Mouse (Mus musculus) embryonic facial prominence, embryonic 13.5 days (tissue): ENCODE data around the gene Erlin1. TPM values are rescaled to one million over a fixed set of nuclear protein-coding genes. Genes with fewer than 3 reads are reported as not detected.

Experiments used
- ATAC-seq: fragments of 200-750 bp; cut with Nextera tagmentation; 2 replicates; pipeline ENCODE4 v1.8.0; 2017; ENCODE audit warnings: low read depth; ENCODE audit not compliant: insufficient number of reproducible peaks, insufficient read depth, low FRiP score, low TSS enrichment
- H3K27ac ChIP-seq: fragments of 300-500 bp; sonication (generic); 2 replicates; pipeline ENCODE4 v1.5.1; 2015; ENCODE audit warnings: moderate library complexity, mild to moderate bottlenecking, inconsistent platforms
- H3K27me3 ChIP-seq: fragments of 300-500 bp; sonication (generic); 2 replicates; pipeline ENCODE4 v1.6.1; 2015; ENCODE audit warnings: mild to moderate bottlenecking, inconsistent platforms
- H3K36me3 ChIP-seq: fragments of 300-500 bp; sonication (generic); 2 replicates; pipeline ENCODE4 v1.6.1; 2015; ENCODE audit warnings: mild to moderate bottlenecking, inconsistent platforms
- H3K4me1 ChIP-seq: fragments of 300-500 bp; sonication (generic); 2 replicates; pipeline ENCODE4 v1.6.1; 2015; ENCODE audit warnings: inconsistent platforms
- H3K4me2 ChIP-seq: fragments of 300-500 bp; sonication (generic); 2 replicates; pipeline ENCODE4 v1.6.1; 2015; ENCODE audit warnings: moderate library complexity, mild to moderate bottlenecking, inconsistent platforms
- H3K4me3 ChIP-seq: fragments of 300-500 bp; sonication (generic); 2 replicates; pipeline ENCODE4 v1.5.1; 2015; ENCODE audit warnings: mild to moderate bottlenecking, inconsistent platforms
- H3K9ac ChIP-seq: fragments of 300-500 bp; sonication (generic); 2 replicates; pipeline ENCODE4 v1.6.1; 2015; ENCODE audit warnings: mild to moderate bottlenecking, inconsistent platforms
- H3K9me3 ChIP-seq: fragments of 300-500 bp; sonication (generic); 2 replicates; pipeline ENCODE4 v1.6.1; 2016; ENCODE audit warnings: inconsistent platforms
- WGBS: fragments of 180-500 bp; shearing (Covaris S2); methylation state at CpG from one replicate; pipeline ENCODE4 v1.1.7; 2015; ENCODE audit warnings: mixed read lengths; 5-methylcytosine and 5-hydroxymethylcytosine counted together
- polyA plus RNA-seq: library from polyadenylated mRNA; unstranded; fragments of >200 nt; fragmentation: Nextera tagmentation; extraction: Ambion mirVana; gene quantifications from 2 replicates; pipeline ENCODE4 v1.2.1, GENCODE M21; 2015

Gene Erlin1
- polyA plus RNA-seq, 1 experiment from 2014 or later, result 31.3 TPM

DNA sequence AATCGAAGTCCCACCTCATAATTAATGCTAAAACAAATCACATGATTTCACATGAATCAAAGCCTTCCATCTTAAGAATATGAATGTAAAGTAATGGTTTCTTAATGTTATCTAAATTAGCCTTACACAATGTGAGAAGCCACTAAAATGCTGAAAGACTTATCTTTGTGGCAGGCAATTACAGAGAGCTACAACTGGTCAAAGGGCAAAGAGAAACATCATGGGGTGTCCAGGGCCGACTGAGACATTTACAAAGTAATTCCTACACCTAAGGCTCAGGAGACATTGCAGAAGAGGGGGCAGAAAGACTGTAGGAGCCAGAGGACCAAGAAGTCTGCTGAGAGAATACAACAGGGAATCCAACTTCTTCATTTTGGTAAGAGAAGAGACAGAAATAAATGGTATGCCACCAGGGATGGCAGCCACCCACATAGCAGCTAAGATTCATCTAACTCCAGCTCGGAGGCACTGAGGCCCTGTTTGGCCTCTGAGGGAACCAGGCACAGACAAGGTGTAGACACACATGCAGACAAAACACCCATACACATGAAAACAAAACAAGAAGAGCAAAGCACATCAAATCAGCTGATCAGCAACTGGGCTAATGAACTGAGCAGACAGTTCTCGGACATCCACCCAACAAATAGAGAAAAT, 14.3 kb downstream of the Erlin1 start:
- H3K4me2 ChIP-seq, result no peak overlapping the region
- ATAC-seq, result no peak
- peaks cover 51% of the 10 kb centered on the region for H3K36me3 ChIP-seq
- H3K4me3 ChIP-seq, result no peak overlapping the region
- WGBS, result 76% methylated on average over 4 of the region's 4 CpGs
- no peaks in the 10 kb centered on the region for H3K9me3 ChIP-seq
- H3K27me3 ChIP-seq, result no peaks in the 10 kb centered on the region
- H3K4me1 ChIP-seq, result no peaks in the 10 kb centered on the region
- no peak overlapping the region for H3K27ac ChIP-seq
- no peak overlapping the region for H3K9ac ChIP-seq

DNA sequence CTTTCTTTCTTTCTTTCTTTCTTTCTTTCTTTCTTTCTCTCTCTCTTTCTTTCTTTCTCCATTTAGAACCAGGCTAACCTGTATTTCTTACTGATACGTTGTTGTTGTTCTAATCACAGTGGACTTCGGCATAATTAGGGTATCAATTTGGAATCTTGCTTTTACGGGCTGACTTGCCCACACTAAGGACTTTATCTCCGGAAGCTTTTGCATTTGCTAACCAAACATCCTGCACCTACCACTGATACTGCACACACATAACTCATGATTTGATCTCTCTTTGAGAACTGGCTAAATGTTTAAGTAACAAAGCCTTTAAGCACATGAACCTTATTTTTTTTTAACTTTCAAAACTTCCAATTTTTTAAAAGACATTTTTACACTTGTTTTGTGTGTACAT, 19.2 kb downstream of the Erlin1 start:
- no peaks in the 10 kb centered on the region for H3K27me3 ChIP-seq
- no peak overlapping the region for H3K9ac ChIP-seq
- H3K36me3 ChIP-seq, result peaks cover 40% of the 10 kb centered on the region
- no peak overlapping the region for H3K4me2 ChIP-seq
- no peaks in the 10 kb centered on the region for H3K4me1 ChIP-seq
- ATAC-seq, result no peak
- 72% methylated on average over 4 of the region's 4 CpGs for WGBS
- H3K4me3 ChIP-seq, result no peak overlapping the region
- no peaks in the 10 kb centered on the region for H3K9me3 ChIP-seq
- no peak overlapping the region for H3K27ac ChIP-seq

DNA sequence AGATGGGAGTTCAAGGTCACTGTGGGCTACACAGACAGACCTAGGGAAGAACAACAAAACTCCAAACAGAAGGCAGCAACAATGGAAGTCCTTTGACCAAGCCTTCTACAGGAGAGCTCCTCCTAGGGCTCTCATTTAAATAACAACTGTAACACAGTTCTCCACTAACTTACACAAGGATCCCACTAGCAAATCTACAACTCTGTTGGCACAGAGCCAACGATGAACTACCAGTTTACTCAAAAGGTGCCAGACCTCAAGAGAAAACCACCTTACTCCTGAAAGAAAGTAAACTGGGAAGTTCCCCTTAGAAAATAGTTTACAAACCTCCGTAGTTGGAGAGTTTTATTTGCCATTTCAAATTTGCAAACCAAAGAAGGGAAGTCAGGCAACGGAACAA, 20.3 kb downstream of the Erlin1 start:
- 65% methylated on average over 3 of the region's 3 CpGs for WGBS
- H3K9ac ChIP-seq, result no peak overlapping the region
- no peaks in the 10 kb centered on the region for H3K9me3 ChIP-seq
- H3K36me3 ChIP-seq, result peaks cover 43% of the 10 kb centered on the region
- ATAC-seq, result no peak
- H3K4me2 ChIP-seq, result no peak overlapping the region
- no peaks in the 10 kb centered on the region for H3K4me1 ChIP-seq
- no peaks in the 10 kb centered on the region for H3K27me3 ChIP-seq
- no peak overlapping the region for H3K27ac ChIP-seq
- H3K4me3 ChIP-seq, result no peak overlapping the region

GRCm38 (mm10) chr19:44045847-44046246, 23.7 kb downstream of the Erlin1 start:
- H3K27ac ChIP-seq, result no peak overlapping the region
- no peaks in the 10 kb centered on the region for H3K4me1 ChIP-seq
- no peak overlapping the region for H3K9ac ChIP-seq
- H3K36me3 ChIP-seq, result peaks cover 23% of the 10 kb centered on the region
- H3K27me3 ChIP-seq, result no peaks in the 10 kb centered on the region
- H3K4me2 ChIP-seq, result no peak overlapping the region
- WGBS, result 79% methylated on average over 3 of the region's 3 CpGs
- no peak for ATAC-seq
- H3K9me3 ChIP-seq, result no peaks in the 10 kb centered on the region
- no peak overlapping the region for H3K4me3 ChIP-seq

- no peaks in the 10 kb centered on the region for H3K9me3 ChIP-seq
- H3K4me2 ChIP-seq, result no peak overlapping the region
- 78% methylated on average over 5 of the region's 5 CpGs for WGBS
- ATAC-seq, result no peak
- no peak overlapping the region for H3K4me3 ChIP-seq
- H3K4me1 ChIP-seq, result no peaks in the 10 kb centered on the region
- peaks cover 38% of the 10 kb centered on the region for H3K36me3 ChIP-seq
- no peak overlapping the region for H3K27ac ChIP-seq
- no peaks in the 10 kb centered on the region for H3K27me3 ChIP-seq
- H3K9ac ChIP-seq, result no peak overlapping the region
Observed at GRCm38 (mm10) chr19:44042121-44042520, 27.5 kb downstream of the Erlin1 start.

GRCm38 (mm10) chr19:44033396-44033795, 36.2 kb downstream of the Erlin1 start:
- Histone ChIP-seq H3K4me2 (no peak overlapping the region), H3K4me1 (no peaks in the 10 kb centered on the region), H3K27ac (no peak overlapping the region), H3K4me3 (no peak overlapping the region), H3K36me3 (peaks cover 27% of the 10 kb centered on the region), H3K9ac (no peak overlapping the region), H3K27me3 (no peaks in the 10 kb centered on the region), H3K9me3 (no peaks in the 10 kb centered on the region)
- WGBS, result 88% methylated on average over 5 of the region's 5 CpGs
- no peak for ATAC-seq

DNA sequence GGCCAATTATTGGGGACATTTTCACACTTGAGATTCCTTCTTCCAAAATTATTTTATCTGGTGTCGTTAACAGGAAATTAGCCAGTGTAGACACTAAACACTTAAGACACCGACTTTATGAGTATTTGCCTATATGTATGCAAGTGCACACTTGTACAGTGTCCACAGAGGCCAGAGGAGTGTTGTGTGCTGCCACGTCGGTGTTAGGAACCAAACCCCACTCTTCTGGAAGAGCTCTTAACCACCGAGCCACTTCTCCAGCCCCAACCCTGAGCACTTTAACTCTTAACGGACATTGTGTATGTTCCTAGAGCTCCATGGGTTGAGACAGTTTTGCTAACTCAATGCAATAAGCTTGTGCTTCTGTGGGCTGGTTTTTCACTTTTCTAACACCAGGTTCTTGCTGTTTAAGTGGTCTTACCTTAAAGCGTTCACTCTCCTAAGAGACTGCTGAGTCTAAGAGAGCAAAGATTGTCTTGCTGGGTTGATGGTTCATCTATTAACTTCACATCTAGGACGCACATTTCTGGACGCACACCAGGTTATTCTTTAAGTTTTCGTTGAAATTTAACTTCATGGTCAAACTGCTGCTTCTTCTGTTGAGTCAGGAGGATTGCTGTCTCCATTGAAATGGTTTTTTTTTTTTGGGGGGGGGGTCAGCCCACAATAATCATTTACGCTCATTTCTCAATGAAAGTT, 37.4 kb downstream of the Erlin1 start:
- WGBS, result 90% methylated on average over 11 of the region's 11 CpGs

GRCm38 (mm10) chr19:44030024-44030423, 39.6 kb downstream of the Erlin1 start:
- no peaks in the 10 kb centered on the region for H3K27me3 ChIP-seq
- no peaks in the 10 kb centered on the region for H3K4me1 ChIP-seq
- H3K9me3 ChIP-seq, result no peaks in the 10 kb centered on the region
- no peak overlapping the region for H3K9ac ChIP-seq
- no peak for ATAC-seq
- 90% methylated on average over 5 of the region's 5 CpGs for WGBS
- no peak overlapping the region for H3K4me3 ChIP-seq
- H3K4me2 ChIP-seq, result no peak overlapping the region
- H3K36me3 ChIP-seq, result peaks cover 5% of the 10 kb centered on the region
- no peak overlapping the region for H3K27ac ChIP-seq

More for the DNA sequence above, 37.4 kb downstream of the Erlin1 start:
- no peak overlapping the region for H3K4me3 ChIP-seq
- H3K4me2 ChIP-seq, result no peak overlapping the region
- no peak overlapping the region for H3K9ac ChIP-seq
- H3K27me3 ChIP-seq, result no peaks in the 10 kb centered on the region
- no peak for ATAC-seq
- peaks cover 24% of the 10 kb centered on the region for H3K36me3 ChIP-seq
- no peak overlapping the region for H3K27ac ChIP-seq
- H3K4me1 ChIP-seq, result no peaks in the 10 kb centered on the region
- no peaks in the 10 kb centered on the region for H3K9me3 ChIP-seq

DNA sequence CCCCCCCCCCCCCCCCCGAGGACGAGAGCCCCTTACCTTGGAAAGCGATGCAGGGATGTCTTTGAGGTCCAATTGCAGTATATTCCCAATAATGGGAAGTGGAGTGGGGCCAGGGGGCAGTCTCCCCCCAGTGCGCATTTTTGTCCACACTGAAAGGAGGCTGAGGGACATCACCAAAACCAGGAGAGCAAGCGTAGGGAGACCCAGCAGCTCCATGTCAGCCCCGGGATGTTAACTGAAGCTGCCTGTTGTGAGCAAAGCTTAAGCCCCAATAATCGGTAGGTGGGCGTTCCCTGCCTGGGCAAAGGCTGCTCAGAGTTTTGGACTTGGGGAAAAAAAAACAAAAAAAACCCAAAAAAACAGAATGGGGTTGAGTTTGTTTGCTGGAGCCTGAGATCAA, 40.6 kb downstream of the Erlin1 start, which contains the start of gene Cyp2c23:
TSS of gene Cyp2c23 (minus strand) at position 237 of the 400 bp plus-strand sequence.
- Histone ChIP-seq H3K4me2 (no peak within 1 kb of the TSS), H3K4me3 (no peak within 1 kb of the TSS), H3K4me1 (no peaks in the 10 kb centered on the region), H3K36me3 (peaks cover under 1% of the 10 kb centered on the region; the same call in 1 of the 2 replicates), H3K27ac (no peak within 1 kb of the TSS), H3K9ac (no peak within 1 kb of the TSS), H3K27me3 (no peaks in the 10 kb centered on the region), H3K9me3 (no peaks in the 10 kb centered on the region)
- ATAC-seq, result no peak
- 66% methylated on average over 8 of the region's 8 CpGs for WGBS

- H3K4me1 ChIP-seq, result no peaks in the 10 kb centered on the region
- H3K27me3 ChIP-seq, result no peaks in the 10 kb centered on the region
- no peak for ATAC-seq
- no peaks in the 10 kb centered on the region for H3K36me3 ChIP-seq
- no peak overlapping the region for H3K9ac ChIP-seq
- 63% methylated on average over 8 of the region's 8 CpGs for WGBS
- no peaks in the 10 kb centered on the region for H3K9me3 ChIP-seq
- H3K27ac ChIP-seq, result no peak overlapping the region
- no peak overlapping the region for H3K4me2 ChIP-seq
- no peak overlapping the region for H3K4me3 ChIP-seq
Observed at GRCm38 (mm10) chr19:44026956-44027530, 42.5 kb downstream of the Erlin1 start.

DNA sequence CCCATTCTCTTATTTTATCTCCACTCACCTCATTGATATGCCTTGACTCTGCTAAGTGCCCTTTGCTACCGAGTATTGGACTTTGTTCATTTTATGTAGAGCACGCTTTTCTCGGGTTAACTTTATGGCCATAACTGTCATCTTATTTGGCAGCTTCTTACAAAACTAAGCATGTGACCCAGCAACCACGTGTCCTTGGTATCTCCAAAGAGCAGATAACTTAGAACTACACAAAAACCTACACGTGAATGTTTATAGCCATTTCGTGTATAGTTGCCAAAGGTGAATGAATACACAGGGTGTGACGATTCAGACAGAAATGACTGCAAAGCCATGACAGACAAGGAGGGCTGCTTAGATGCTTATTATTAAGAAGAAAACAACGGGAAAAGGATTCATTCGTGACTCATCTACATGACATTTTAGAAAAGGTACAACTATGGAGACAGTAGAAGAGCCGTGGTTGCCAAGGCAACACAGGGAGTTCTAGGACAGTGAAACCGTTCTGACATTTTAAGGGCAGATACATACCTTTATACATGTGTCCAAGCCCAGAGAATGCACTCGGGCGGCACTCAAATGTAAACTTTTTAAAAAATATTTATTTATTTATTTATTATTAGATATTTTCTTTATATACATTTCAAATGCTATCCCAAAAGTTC, 44.5 kb downstream of the Erlin1 start:
- Histone ChIP-seq H3K27ac (no peak overlapping the region), H3K4me2 (no peak overlapping the region), H3K4me3 (no peak overlapping the region), H3K27me3 (no peaks in the 10 kb centered on the region), H3K9me3 (no peaks in the 10 kb centered on the region), H3K4me1 (no peaks in the 10 kb centered on the region), H3K9ac (no peak overlapping the region), H3K36me3 (no peaks in the 10 kb centered on the region)
- 92% methylated on average over 13 of the region's 13 CpGs for WGBS
- ATAC-seq, result no peak
